Mouse (Mus musculus) testis, adult 10 weeks (tissue): Measurements from ENCODE around the gene Olfr520. TPM values are rescaled to one million over a fixed set of nuclear protein-coding genes. Genes with fewer than 3 reads are reported as not detected.

Source experiments
- polyA plus RNA-seq: library from polyadenylated mRNA; stranded (reverse); fragments of 350-450 nt; fragmentation: Illumina TruSeq; extraction: RNeasy Lipid Tissue Mini Kit (QIAGEN cat#74804); gene quantifications from one replicate; pipeline ENCODE4 v1.2.3, GENCODE M21; 2014; ENCODE audit warnings: low read depth, low replicate concordance

Gene Olfr520
- polyA plus RNA-seq: not detected

GRCm38 (mm10) chr7:99729973-99730372 lies at the start of gene Olfr520:
Gene Olfr520, plus strand, starts transcription at chr7:99730273.

GRCm38 (mm10) chr7:99711166-99711565 lies 18.9 kb upstream of the Olfr520 start, which contains the start of gene Slco2b1:
Gene Slco2b1, minus strand, starts transcription at chr7:99711340.

GRCm38 (mm10) chr7:99763207-99763606 lies 33.1 kb downstream of the Olfr520 start, which contains the start of gene Olfr521:
Gene Olfr521, plus strand, starts transcription at chr7:99763507.

Other genes starting within 250 kb of the Olfr520 start
- gene Rps3, start 246.5 kb upstream of the Olfr520 start, polyA plus RNA-seq: 136 TPM
- 3.6 TPM for gene Arrb1, start 194.8 kb upstream of the Olfr520 start, polyA plus RNA-seq
- 7.0 TPM for gene Tpbgl, start 103.2 kb upstream of the Olfr520 start, polyA plus RNA-seq
- gene Slco2b1, start 18.9 kb upstream of the Olfr520 start, polyA plus RNA-seq: 0.77 TPM
- not detected for gene Olfr521, start 33.2 kb downstream of the Olfr520 start, polyA plus RNA-seq
- gene Neu3, start 98.1 kb downstream of the Olfr520 start, polyA plus RNA-seq: 1.1 TPM
- 81.9 TPM for gene Xrra1, start 128.8 kb downstream of the Olfr520 start, polyA plus RNA-seq
- 454 TPM for gene Spcs2, start 133.2 kb downstream of the Olfr520 start, polyA plus RNA-seq